Mouse (Mus musculus): ENCODE measurements at regions not wholly inside any gene's neighbourhood (a gene's known extent, or its start where the extent isn't known, plus 50 kb on each side); places are given as distances from the start of the nearest gene placed in this dataset.

DNA sequence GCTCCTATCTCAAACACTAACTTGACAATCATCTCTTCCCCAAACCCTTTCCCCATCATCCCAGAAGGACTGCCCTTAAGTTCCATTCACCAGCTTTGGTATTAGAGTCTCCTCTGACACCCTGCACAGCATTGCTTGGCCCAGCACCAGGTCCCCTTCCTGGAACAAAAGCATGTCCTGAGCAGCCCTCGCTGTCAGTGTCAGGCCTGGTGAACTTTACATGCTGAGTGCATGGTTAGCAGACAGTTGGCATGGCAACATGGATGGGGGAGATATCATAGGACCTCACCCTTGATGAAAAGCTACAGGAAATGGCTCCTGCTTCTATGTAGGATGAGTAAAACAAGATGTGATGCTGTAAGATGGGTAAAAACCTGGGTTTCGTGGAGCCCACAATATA, 333.6 kb downstream of the Lpin1 start:
- intact Hi-C loops (cut with DNase I), result no loop called here
- DNase-seq (ENCODE audit: low spot score in 2 of 2), result no peak

DNA sequence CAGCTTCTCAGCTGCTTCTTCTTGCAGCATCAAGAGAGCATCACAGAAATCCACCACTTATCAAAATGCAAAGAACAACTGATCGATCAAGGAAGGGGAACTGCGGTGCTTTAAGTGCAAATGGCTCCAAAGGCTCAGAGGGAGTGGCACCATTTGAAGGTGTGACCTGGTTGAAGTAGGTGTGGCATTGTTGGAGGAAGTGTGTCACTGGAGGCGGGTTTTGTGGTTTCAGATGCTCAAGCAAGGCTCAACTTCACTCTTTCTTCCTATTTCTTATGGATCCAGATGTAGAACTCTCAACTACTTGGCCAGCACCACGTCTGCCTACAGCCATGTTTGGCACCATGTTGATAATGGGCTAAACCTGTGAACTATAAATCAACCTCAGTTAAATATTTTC, 334.5 kb downstream of the Lpin1 start:
- DNase-seq (ENCODE audit: low spot score in 2 of 2), result no peak
- intact Hi-C loops (cut with DNase I), result no loop called here

DNA sequence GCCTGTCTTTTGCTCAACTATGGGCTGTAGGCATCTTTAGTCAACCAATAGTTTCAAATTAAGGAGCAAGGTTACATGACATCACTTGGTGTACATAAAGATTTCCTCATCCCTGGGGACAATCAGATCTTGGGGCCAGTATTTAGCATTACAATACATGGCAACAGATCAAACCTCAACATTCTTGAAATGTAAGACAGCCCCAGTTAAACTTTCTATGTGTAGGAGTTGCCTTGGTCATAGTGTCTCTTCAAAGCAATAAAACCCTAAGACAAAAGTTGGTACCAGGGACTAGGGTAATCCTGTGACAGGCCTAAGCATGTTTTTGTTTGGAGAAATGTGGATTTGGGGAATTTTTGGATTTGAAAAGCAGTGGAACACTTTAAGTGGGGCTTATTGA, 338.3 kb downstream of the Lpin1 start:
- no peak for DNase-seq (ENCODE audit: low spot score in 2 of 2)
- intact Hi-C loops (cut with DNase I), result no loop called here

DNA sequence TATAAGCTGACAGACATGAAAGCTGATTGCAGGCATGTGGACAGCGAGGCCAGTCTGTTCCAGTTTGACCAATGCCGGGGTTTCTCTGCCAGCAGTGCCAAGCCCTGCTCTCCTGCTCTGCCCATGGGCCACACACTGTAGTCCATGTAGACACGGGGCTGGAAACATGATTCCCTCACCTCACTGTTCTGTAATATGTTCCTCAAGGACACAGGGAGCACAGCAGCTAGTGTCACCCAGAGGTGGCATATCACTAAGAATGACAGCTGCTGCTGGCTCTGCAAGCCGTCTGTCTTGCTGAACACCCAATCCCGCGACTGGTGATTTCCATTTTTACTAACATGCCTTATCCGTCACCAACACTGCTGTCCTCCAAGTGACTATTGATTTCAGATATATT, 339.9 kb downstream of the Lpin1 start:
- DNase-seq (ENCODE audit: low spot score in 2 of 2), result no peak
- intact Hi-C loops (cut with DNase I), result no loop called here

DNA sequence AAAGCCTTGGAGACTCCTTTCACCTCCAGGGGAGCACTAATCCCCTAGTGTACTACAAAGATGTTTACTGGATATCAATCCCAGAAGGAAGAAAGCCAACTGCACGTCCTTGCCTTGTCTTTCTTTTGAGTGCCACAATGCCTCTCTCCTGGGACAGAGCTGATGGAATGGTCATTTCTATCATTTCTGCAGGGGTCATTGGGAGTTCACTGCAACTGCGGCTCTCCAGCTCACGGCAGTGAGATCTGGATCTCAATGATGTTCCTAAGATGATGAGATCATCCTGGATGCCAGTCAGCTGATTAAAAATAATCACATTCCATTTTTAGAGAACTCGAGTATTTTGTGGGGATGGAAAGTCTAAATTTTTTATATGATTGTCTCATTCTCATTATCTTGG, 341.1 kb downstream of the Lpin1 start:
- intact Hi-C loops (cut with DNase I), result no loop called here
- no peak for DNase-seq (ENCODE audit: low spot score in 2 of 2)

DNA sequence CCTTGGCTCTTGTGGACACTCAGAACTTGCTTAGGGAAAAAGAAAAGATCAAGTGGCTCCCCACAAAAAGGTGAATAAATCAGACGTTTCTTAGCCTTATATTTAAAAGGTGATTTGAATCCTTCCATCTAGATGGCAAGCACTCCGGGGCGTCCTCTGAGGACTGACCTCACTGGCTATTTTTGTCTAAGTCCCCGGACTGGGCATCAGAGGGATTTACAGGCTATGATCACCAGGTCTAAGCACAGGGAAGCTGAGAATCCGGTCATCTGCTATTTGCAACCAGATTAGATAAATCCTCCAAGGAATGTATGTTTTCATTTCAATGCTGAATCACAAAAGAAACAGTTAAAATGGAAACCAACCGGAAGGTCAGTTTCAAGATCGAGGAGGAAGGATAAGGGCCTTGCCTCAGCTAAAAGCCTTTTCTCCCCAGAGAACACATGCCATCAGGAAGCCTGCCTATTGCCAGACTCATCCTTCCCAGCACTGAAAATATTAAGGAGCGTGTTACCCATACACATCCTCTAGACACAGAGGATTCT, 342.1 kb downstream of the Lpin1 start:
- intact Hi-C loops (cut with DNase I), result no loop called here
- DNase-seq (ENCODE audit: low spot score in 2 of 2), result no peak

DNA sequence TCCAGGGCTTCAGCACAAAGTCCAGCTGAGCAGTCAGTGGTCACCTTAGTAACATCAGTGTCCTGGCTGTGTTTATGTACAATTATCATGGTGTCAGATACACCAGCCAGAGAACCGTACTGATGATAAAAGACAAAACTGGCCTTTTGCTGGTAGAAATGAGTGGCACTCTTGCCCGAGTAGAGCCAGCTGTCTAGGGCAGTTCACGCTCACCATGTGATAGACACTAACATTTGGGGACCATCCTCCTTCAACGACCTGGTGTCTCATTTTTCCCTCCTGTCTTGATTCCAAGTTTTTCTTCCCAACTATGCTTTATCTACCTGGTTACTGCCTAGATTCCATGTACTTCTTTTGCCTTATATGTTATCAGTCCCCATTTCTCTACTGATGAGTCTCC, 349.3 kb downstream of the Lpin1 start:
- intact Hi-C loops (cut with DNase I), result no loop called here
- DNase-seq (ENCODE audit: low spot score in 2 of 2), result no peak

DNA sequence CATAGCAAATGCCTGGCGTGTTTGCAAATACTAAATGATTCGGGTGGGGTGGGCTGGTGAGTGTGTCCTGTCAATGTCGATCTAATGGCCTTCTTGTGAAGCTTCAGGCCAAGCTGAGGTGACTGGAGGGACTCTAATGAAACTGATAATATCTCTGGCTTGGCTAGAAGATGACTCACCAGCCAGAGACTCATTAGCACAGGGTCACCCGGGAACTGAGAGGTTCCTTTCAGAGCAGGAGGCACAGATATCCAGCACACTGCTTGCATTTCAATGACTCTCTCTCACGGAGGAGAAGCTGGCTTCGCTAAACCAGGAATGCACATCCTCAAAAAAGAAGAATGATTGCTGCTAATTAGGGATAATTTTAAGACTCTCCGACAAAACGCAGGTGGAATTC, 349.8 kb downstream of the Lpin1 start:
- DNase-seq (ENCODE audit: low spot score in 2 of 2), result no peak
- intact Hi-C loops (cut with DNase I), result no loop called here

DNA sequence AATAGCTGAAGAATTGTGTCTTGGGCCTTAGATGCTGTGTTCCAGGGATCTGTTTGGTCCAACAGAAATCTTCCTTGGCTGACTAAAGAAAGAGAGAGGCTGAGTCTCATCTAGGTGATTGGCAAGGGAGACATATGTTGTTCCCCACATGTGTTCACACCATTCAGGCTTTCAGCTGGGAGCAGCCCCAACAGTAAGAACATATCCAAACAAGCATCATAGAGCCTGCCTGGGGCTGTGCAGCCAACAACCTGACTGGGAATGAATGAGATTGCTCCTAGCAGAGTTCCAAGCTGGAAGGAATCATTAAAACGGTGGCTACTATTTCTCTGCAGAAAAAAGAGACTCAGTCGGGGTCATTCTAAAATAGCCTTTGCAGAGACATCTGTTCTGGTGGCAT, 350.3 kb downstream of the Lpin1 start:
- intact Hi-C loops (cut with DNase I), result no loop called here

DNA sequence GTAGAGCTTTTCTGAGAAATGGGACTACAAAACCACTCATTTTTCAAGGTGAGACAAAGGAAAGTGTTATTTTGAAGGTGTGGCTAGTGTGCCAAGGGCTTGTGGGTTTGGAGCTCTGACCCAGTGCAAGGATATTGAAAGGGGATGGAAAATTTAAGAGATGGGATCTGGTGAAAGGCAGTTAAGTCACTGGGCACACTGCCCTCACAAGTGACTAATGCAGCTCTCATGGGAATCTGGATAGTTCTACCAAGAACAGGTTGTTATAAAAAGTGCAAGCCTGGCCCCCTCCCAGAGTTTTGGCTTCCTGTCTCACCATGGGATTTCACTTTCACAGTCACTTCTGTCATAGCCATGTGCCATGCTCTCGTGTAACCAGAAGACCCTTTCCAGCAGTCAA, 360.1 kb downstream of the Lpin1 start:
- intact Hi-C loops (cut with DNase I), result loop anchor here (10.0 kb wide), 1 partner anchor 254 kb away; no protein-coding TSS in a partner anchor
- DNase-seq (ENCODE audit: low spot score in 2 of 2), result no peak

More for the DNA sequence above, 350.3 kb downstream of the Lpin1 start:
- DNase-seq (ENCODE audit: low spot score in 2 of 2), result no peak

DNA sequence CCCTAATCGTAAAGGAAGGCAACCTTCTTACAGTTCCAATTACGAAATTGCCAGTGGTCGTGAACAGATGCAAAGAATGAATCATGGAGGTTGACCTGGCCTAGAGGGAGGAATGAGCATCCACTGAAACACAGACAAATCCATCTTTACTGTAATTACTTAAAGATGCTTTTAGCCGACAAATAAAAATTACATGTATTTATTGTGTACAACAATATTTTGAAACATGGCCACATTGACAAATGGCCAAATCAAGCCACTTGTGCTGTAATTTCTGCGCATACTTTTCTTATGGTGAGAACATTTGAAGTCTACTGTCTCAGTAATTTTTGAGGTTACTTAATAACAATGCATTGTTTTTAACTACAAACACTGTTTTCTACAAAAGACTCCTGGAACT, 360.7 kb downstream of the Lpin1 start:
- DNase-seq (ENCODE audit: low spot score in 2 of 2), result no peak
- intact Hi-C loops (cut with DNase I), result loop anchor here (10.0 kb wide), 1 partner anchor 255 kb away; no protein-coding TSS in a partner anchor

DNA sequence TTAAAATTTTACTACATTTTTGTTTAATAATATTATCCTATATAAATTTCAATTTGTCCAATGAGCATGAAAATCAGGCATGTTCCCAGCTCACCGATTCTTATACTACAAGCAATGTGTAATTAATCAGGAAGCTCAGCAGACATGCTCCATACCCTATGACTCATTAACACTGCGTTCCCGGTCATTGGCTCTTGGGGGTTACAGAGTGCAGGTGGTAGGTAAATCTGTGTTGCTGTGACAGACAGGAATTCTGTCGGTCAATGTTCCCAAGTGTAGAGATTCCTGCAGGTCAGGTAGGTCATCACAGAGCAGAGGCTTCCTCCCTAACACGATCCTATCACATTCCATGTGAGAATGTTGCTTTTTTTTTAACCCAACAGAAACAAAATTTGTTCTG, 371.0 kb downstream of the Lpin1 start:
- intact Hi-C loops (cut with DNase I), result no loop called here
- DNase-seq (ENCODE audit: low spot score in 2 of 2), result no peak

DNA sequence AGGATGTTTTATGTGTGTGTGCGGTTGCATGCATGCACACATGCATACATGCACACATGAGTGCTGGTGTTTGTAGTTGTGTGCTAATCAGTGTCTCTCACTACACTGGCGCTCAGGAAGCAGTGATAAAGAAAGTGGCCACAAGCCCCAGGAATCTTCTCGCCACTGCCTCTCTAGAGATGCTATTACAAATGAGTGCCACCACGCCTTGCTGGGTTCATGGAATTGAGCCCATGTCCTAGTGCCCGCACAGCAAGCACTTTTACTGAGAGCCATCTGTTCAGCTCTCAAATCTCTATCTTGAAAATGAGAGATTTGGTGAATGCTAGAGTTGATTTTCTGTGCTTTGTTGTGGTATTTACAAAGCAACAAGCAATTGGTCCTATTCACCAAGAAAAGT, 373.3 kb downstream of the Lpin1 start:
- intact Hi-C loops (cut with DNase I), result no loop called here
- no peak for DNase-seq (ENCODE audit: low spot score in 2 of 2)

DNA sequence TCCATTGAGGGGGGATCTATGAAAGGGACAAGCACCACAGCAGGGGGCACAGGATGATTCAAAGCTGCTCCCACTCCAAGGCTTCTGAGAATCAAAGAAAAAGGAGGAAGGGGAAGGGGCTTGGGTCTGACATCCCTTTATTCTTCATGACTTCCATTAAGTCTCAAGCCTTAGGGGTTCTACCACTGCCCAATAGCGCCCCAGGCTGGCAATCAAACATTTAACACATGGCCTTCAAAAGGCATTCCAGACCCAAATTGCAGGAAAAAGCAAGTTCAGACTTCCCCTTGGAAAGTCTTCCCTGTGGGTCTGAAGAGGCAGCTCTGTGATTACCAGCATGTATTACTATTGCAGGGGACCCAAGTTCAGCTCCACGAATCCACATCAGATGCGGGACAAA, 377.2 kb downstream of the Lpin1 start:
- intact Hi-C loops (cut with DNase I), result no loop called here
- DNase-seq (ENCODE audit: low spot score in 2 of 2), result no peak

DNA sequence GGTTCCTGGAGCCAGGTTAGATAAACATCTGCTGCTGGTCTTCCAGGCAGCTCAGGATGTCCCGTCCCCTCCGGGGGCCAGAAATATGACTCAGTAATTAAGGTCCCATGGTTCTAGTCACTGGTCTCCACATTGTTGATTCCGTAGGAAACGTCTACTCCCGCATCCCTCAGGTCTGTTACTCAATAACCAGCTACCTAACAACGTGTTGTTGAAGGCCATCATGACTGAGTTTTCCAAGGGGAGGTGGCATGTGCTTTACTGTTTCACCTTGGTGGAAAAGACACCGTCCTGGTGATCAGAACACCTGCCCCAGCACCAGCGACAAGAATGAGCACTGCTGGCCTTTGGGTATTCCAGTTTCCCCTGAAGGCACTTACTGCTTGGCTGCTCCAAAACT, 377.9 kb downstream of the Lpin1 start:
- intact Hi-C loops (cut with DNase I), result no loop called here
- no peak for DNase-seq (ENCODE audit: low spot score in 2 of 2)

DNA sequence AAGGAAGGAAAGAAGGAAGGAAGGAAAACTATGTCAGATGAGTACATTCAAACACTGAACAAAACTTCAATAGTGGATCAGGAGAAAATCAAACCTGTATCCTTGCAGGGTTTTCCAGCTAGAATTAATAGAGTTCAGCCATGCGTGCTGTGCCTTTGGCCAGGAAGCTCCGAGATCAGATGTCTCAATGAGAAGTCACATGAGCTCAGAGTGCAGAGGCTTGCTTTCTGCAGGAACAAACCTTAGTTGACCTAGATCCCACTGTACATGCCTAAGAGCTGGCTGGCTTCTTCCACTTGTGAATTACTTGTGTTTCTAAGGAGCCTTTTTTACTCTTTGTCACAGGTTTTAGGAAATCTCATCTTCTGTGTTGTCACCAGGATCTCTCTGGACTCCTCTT, 378.7 kb downstream of the Lpin1 start:
- intact Hi-C loops (cut with DNase I), result no loop called here
- no peak for DNase-seq (ENCODE audit: low spot score in 2 of 2)

DNA sequence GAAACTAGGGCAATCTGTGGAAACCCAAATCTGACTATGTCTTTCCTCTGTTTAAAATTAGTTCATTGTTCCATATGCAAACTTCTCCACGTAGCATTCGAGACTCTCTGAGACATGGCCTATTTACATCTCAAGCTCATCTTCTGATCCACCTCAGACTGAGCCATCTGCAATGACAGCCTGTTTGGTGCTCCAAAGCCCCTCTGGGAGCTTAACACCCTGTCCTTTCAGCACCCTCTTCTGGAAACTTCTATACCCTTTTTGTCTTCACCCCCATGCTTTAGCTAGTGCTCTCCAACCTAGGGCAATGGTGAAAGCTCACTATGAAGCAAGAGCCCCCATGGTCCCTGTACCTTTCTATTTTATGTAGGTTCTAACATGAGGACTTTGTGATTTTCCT, 379.7 kb downstream of the Lpin1 start:
- intact Hi-C loops (cut with DNase I), result no loop called here
- DNase-seq (ENCODE audit: low spot score in 2 of 2), result no peak

DNA sequence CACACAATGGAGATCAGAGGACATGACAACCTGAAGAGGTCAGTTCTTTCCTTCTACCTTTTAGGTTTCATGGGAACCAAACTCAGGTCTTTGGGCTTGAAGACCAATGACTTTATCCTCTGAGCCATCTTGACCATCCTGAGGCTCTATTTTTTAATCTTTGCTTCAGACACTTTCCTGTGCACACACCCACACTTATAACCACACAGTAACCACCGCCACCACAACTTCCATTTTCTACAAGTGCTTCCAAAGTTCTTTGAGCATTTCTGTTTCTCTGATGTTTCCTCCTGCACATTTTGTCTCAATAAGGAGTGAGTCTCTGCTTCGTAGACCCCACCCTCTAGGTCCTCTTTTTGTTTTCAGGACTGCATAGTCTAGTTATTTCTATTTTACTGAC, 385.3 kb downstream of the Lpin1 start:
- intact Hi-C loops (cut with DNase I), result no loop called here
- no peak for DNase-seq (ENCODE audit: low spot score in 2 of 2)

DNA sequence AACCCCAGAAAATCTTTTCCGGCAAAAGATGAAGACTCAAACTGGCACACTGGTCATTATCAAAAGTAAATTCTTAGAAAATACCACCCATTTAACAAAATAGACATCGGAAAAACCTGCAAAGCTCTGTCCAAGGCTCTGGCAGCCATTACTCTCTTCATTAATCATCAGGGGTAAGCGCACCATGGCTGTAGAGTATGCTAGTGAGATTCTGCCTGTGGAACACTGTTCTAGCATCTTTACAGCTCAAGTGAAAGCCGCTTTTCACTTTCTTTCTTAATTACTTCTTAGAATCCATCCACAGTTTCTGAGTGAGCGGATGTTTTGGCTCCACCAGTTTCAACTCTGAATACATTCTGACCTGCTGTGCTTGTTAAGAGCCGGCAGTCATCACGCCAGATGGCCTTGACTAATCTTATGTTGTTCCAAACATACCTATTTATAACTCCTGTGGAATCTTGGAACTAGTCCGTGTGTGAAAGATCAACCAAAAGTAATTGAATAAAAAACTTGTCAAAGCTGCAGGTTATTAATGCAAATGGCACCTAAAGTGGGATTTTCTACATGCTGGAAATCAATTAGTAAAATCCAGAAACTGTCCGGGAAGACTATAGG, 387.8 kb downstream of the Lpin1 start:
- no peak for DNase-seq (ENCODE audit: low spot score in 2 of 2)
- intact Hi-C loops (cut with DNase I), result no loop called here

DNA sequence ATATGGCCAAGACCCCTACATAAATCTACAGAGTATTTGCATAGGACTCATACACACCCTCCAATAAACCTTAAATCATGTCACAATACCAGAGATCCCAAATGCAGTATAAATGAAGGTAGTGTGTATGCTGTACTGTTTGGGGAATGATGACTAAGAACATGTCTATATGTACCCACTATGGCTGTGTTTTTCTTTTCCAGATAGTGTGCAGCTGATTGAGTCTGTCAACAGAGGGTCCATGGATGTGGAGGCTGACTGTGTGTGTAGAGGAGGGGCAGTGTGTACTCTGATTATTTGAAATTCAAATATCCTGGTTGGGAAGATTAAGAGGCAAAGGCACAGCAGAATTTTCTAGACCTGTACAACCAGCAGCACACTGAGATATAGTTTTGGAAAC, 388.6 kb downstream of the Lpin1 start:
- intact Hi-C loops (cut with DNase I), result no loop called here
- DNase-seq (ENCODE audit: low spot score in 2 of 2), result no peak

DNA sequence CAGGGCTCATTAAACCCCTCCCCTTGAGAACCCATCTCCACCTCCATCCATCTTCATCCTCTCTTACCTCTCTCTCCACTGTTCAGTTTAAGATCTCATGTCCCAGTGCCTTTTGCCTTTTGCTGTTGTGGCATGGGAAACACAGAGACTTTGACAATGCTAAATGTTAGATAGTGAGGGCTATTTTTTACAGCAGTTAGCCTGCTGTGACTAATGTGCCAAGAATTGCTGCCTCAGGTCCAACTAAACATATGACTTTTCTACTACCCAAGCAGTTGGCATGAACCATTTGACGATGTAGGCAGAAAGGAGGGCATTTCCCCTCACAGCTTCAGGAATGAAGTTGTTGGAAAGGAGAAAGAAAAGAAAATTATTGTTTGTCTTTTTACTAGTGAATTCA, 389.6 kb downstream of the Lpin1 start:
- intact Hi-C loops (cut with DNase I), result no loop called here
- no peak for DNase-seq (ENCODE audit: low spot score in 2 of 2)

DNA sequence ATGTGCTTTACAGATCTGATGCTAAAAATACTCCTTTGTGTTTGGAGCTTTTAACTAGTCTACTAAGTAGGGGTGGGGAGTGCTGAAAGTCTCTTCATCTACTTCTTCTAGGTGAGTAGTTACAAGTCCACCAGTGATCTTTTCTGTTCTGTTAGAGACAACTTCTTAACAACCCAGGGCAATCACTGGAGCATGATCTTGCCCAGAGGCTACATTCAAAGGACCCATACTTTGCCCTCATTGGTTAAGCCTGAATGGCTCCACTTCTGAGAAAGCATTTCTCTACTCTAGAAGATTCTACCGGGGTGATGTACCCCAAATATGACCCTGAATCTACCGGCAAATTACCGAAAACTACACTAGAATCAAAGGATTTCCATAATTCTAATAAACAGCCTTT, 390.2 kb downstream of the Lpin1 start:
- intact Hi-C loops (cut with DNase I), result no loop called here
- DNase-seq (ENCODE audit: low spot score in 2 of 2), result no peak
